Mouse (Mus musculus) MEL (cell line): ENCODE measurements around the gene Rasgef1b. TPM values are rescaled to one million over a fixed set of nuclear protein-coding genes. Genes with fewer than 3 reads are reported as not detected.

Experiments used
- DNase-seq: peaks from one replicate; pipeline ENCODE4 v3.0.0; 2011; ENCODE audit warnings: low read depth, low spot score
- H3K27ac ChIP-seq: 2 replicates; pipeline ENCODE4 v1.5.1; 2012; ENCODE audit warnings: low read depth, mild to moderate bottlenecking, control low read depth, low read length, moderate library complexity; ENCODE audit not compliant: control insufficient read depth
- H3K27me3 ChIP-seq, 2 experiments: fragments of 150-350 bp in 1 of 2; sonication (generic) in 1 of 2; 2 replicates each; pipeline ENCODE4 v1.6.1; 2012; ENCODE audit warnings: low read length in 2 of 2, mild to moderate bottlenecking in 2 of 2, improper control_type of control experiment in 1 of 2, moderate library complexity in 1 of 2; ENCODE audit not compliant: insufficient read depth in 2 of 2, control insufficient read depth in 1 of 2
- H3K36me3 ChIP-seq, 2 experiments: 2 replicates each; pipeline ENCODE4 v1.6.1; 2012 to 2014; ENCODE audit warnings: low read length in 2 of 2, improper control_type of control experiment in 1 of 2, inconsistent platforms in 1 of 2, mild to moderate bottlenecking in 1 of 2; ENCODE audit not compliant: insufficient read depth in 2 of 2, control insufficient read depth in 1 of 2
- H3K4me1 ChIP-seq, 2 experiments: fragments of 150-350 bp in 1 of 2; sonication (generic) in 1 of 2; 2 replicates each; pipeline ENCODE4 v1.6.1; 2012; ENCODE audit warnings: low read length in 2 of 2, improper control_type of control experiment in 1 of 2, mild to moderate bottlenecking in 1 of 2; ENCODE audit not compliant: insufficient read depth in 2 of 2, control insufficient read depth in 1 of 2
- H3K4me3 ChIP-seq, 2 experiments: fragments of 150-350 bp in 1 of 2; sonication (generic) in 1 of 2; 2 replicates each; pipeline ENCODE4 v1.5.1; 2012; ENCODE audit warnings: low read depth in 2 of 2, low read length in 2 of 2, mild to moderate bottlenecking in 2 of 2, moderate library complexity in 2 of 2, control low read depth in 1 of 2, improper control_type of control experiment in 1 of 2; ENCODE audit not compliant: control insufficient read depth in 1 of 2, insufficient read depth in 1 of 2
- H3K79me2 ChIP-seq: 2 replicates; pipeline ENCODE4 v1.6.1; 2012; ENCODE audit warnings: mild to moderate bottlenecking, low read length, moderate library complexity; ENCODE audit not compliant: control insufficient read depth, poor library complexity, insufficient read depth
- H3K9ac ChIP-seq: 2 replicates; pipeline ENCODE4 v1.6.1; 2012; ENCODE audit warnings: low read depth, mild to moderate bottlenecking, control low read depth, low read length, moderate library complexity; ENCODE audit not compliant: control insufficient read depth, poor library complexity, severe bottlenecking
- H3K9me3 ChIP-seq: fragments of 150-350 bp; sonication (generic); replicated peaks from 2 replicates; pipeline ENCODE4 v1.6.1; 2012; ENCODE audit warnings: mild to moderate bottlenecking, low read length, improper control_type of control experiment, moderate library complexity; ENCODE audit not compliant: insufficient read depth
- CHD1 ChIP-seq: IDR thresholded peaks from 2 replicates; pipeline ENCODE4 v1.6.1; 2012; ENCODE audit warnings: low read depth, mild to moderate bottlenecking, inconsistent platforms, low read length, improper control_type of control experiment
- CHD2 ChIP-seq: IDR thresholded peaks from 2 replicates; pipeline ENCODE4 v1.6.1; 2011; ENCODE audit warnings: low read length, improper control_type of control experiment
- ETS1 ChIP-seq: IDR thresholded peaks from 2 replicates; pipeline ENCODE4 v1.6.1; 2012; ENCODE audit warnings: low read depth, mild to moderate bottlenecking, inconsistent platforms, low read length, improper control_type of control experiment, moderate library complexity
- HCFC1 ChIP-seq: IDR thresholded peaks from 2 replicates; pipeline ENCODE4 v1.6.1; 2012; ENCODE audit warnings: low read depth, mild to moderate bottlenecking, inconsistent platforms, low read length, improper control_type of control experiment, moderate library complexity
- JUND ChIP-seq: IDR thresholded peaks from 2 replicates; pipeline ENCODE4 v1.6.1; 2011; ENCODE audit warnings: low read depth, mild to moderate bottlenecking, improper control_type of control experiment, low read length
- KAT2A ChIP-seq: conservative IDR thresholded peaks from 2 replicates; pipeline ENCODE4 v1.6.1; 2012; ENCODE audit warnings: low read depth, low read length, improper control_type of control experiment, inconsistent platforms
- MAFK ChIP-seq: IDR thresholded peaks from 2 replicates; pipeline ENCODE4 v1.6.1; 2011; ENCODE audit warnings: low read depth, mild to moderate bottlenecking, low read length, improper control_type of control experiment, borderline replicate concordance
- MAX ChIP-seq: IDR thresholded peaks from 2 replicates; pipeline ENCODE4 v1.6.1; 2011; ENCODE audit warnings: low read length, improper control_type of control experiment
- MAZ ChIP-seq: IDR thresholded peaks from 2 replicates; pipeline ENCODE4 v1.6.1; 2012; ENCODE audit warnings: low read depth, mild to moderate bottlenecking, inconsistent platforms, low read length, improper control_type of control experiment
- MYB ChIP-seq: IDR thresholded peaks from 2 replicates; pipeline ENCODE4 v1.6.1; 2011; ENCODE audit warnings: mild to moderate bottlenecking, low read depth, low read length, improper control_type of control experiment
- NRF1 ChIP-seq: IDR thresholded peaks from 2 replicates; pipeline ENCODE4 v1.6.1; 2014; ENCODE audit warnings: low read depth, mild to moderate bottlenecking, inconsistent platforms, low read length, improper control_type of control experiment, moderate library complexity; ENCODE audit not compliant: poor library complexity, insufficient read depth, severe bottlenecking
- POLR2AphosphoS2 ChIP-seq: IDR thresholded peaks from 2 replicates; pipeline ENCODE4 v1.6.1; 2011; ENCODE audit warnings: low read length, improper control_type of control experiment
- POLR2AphosphoS5 ChIP-seq: IDR thresholded peaks from 2 replicates; pipeline ENCODE4 v1.6.1; 2012; ENCODE audit warnings: low read depth, borderline replicate concordance, mild to moderate bottlenecking, inconsistent platforms, low read length, moderate library complexity, mixed read lengths
- RAD21 ChIP-seq: IDR thresholded peaks from 2 replicates; pipeline ENCODE4 v1.6.1; 2011; ENCODE audit warnings: mild to moderate bottlenecking, low read depth, low read length, improper control_type of control experiment
- RCOR1 ChIP-seq: IDR thresholded peaks from 2 replicates; pipeline ENCODE4 v1.6.1; 2012; ENCODE audit warnings: low read depth, mild to moderate bottlenecking, inconsistent platforms, low read length, improper control_type of control experiment
- SIN3A ChIP-seq: IDR thresholded peaks from 2 replicates; pipeline ENCODE4 v1.6.1; 2012; ENCODE audit warnings: low read length, improper control_type of control experiment, inconsistent platforms
- SMC3 ChIP-seq: IDR thresholded peaks from 2 replicates; pipeline ENCODE4 v1.6.1; 2011; ENCODE audit warnings: low read depth, low read length, improper control_type of control experiment
- TBP ChIP-seq: IDR thresholded peaks from 2 replicates; pipeline ENCODE4 v1.8.0; 2011; ENCODE audit warnings: low read depth, low read length, improper control_type of control experiment
- UBTF ChIP-seq: IDR thresholded peaks from 2 replicates; pipeline ENCODE4 v1.6.1; 2012; ENCODE audit warnings: low read depth, mild to moderate bottlenecking, inconsistent platforms, low read length, improper control_type of control experiment, moderate library complexity, borderline replicate concordance; ENCODE audit not compliant: insufficient read depth
- USF1 ChIP-seq: IDR thresholded peaks from 2 replicates; pipeline ENCODE4 v1.6.1; 2014; ENCODE audit warnings: low read depth, mild to moderate bottlenecking, inconsistent platforms, low read length, improper control_type of control experiment, moderate library complexity
- USF2 ChIP-seq, 2 experiments: IDR thresholded peaks; 2 replicates each; pipeline ENCODE4 v1.6.1; 2011 to 2012; ENCODE audit warnings: improper control_type of control experiment in 2 of 2, low read length in 2 of 2, borderline replicate concordance in 1 of 2, inconsistent platforms in 1 of 2, low read depth in 1 of 2, mild to moderate bottlenecking in 1 of 2; ENCODE audit not compliant: insufficient read depth in 1 of 2
- ZC3H11A ChIP-seq: IDR thresholded peaks from 2 replicates; pipeline ENCODE4 v1.6.1; 2012; ENCODE audit warnings: low read depth, mild to moderate bottlenecking, inconsistent platforms, low read length, improper control_type of control experiment
- ZNF384 ChIP-seq: IDR thresholded peaks from 2 replicates; pipeline ENCODE4 v1.6.1; 2012; ENCODE audit warnings: low read depth, mild to moderate bottlenecking, inconsistent platforms, low read length, improper control_type of control experiment
- polyA plus RNA-seq, 2 experiments: library from polyadenylated mRNA; stranded (reverse) in 1 of 2; unstranded in 1 of 2; fragments of >175 nt in 1 of 2; fragments of >200 nt in 1 of 2; gene quantifications; 2 replicates each; pipeline versions ENCODE4 v1.2.1 to v1.2.4; 2012; ENCODE audit warnings: low replicate concordance in 2 of 2, low read depth in 1 of 2; ENCODE audit not compliant: insufficient read length in 2 of 2, insufficient read depth in 1 of 2, missing spikeins in 1 of 2
- total RNA-seq: library from RNA; depleted of rRNA; stranded (reverse); fragments of 300-350 nt; gene quantifications from 2 replicates; pipeline ENCODE4 v1.2.3, GENCODE M21; 2012

Gene Rasgef1b
- total and polyA plus RNA-seq, 3 experiments = not detected

GRCm38 (mm10) chr5:99280536-99280935 is 448.3 kb downstream of the Rasgef1b start:
- DNase-seq = no peak
- Histone ChIP-seq H3K4me1 (no peaks in the 10 kb centered on the region), H3K4me3 (no peak overlapping the region), H3K27ac (no peak overlapping the region), H3K27me3 (no peaks in the 10 kb centered on the region), H3K9me3 (no peaks in the 10 kb centered on the region), H3K36me3 (no peaks in the 10 kb centered on the region), H3K9ac (no peak overlapping the region), H3K79me2 (no peaks in the 10 kb centered on the region)
- TF ChIP-seq HCFC1 = no peak
- no peak for TF ChIP-seq ZNF384
- no peak for TF ChIP-seq NRF1
- no peak for TF ChIP-seq SMC3
- no peak for TF ChIP-seq MYB
- no peak for TF ChIP-seq SIN3A
- no peak for TF ChIP-seq RAD21
- no peak for TF ChIP-seq ZC3H11A
- TF ChIP-seq CHD1 = no peak

GRCm38 (mm10) chr5:99279016-99279757 is 449.7 kb downstream of the Rasgef1b start:
- H3K4me1 ChIP-seq = no peaks in the 10 kb centered on the region
- no peak overlapping the region for H3K27ac ChIP-seq

GRCm38 (mm10) chr5:99278364-99278763 is 450.5 kb downstream of the Rasgef1b start:
- no peaks in the 10 kb centered on the region for H3K4me1 ChIP-seq
- DNase-seq = no peak
- H3K27me3 ChIP-seq = no peaks in the 10 kb centered on the region
- H3K9ac ChIP-seq = no peak overlapping the region
- no peaks in the 10 kb centered on the region for H3K9me3 ChIP-seq
- H3K36me3 ChIP-seq = no peaks in the 10 kb centered on the region
- no peak overlapping the region for H3K4me3 ChIP-seq
- H3K27ac ChIP-seq = no peak overlapping the region
- TF ChIP-seq RAD21 (no peak), JUND (no peak), TBP (no peak), UBTF (no peak), MAFK (no peak), POLR2AphosphoS5 (no peak), MAZ (no peak), CHD1 (no peak), SMC3 (no peak), CHD2 (no peak), POLR2AphosphoS2 (no peak)
- no peaks in the 10 kb centered on the region for H3K79me2 ChIP-seq

More at GRCm38 (mm10) chr5:99279016-99279757, 449.7 kb downstream of the Rasgef1b start:
- Histone ChIP-seq H3K27me3 (no peaks in the 10 kb centered on the region), H3K9ac (no peak overlapping the region), H3K9me3 (no peaks in the 10 kb centered on the region), H3K79me2 (no peaks in the 10 kb centered on the region), H3K36me3 (no peaks in the 10 kb centered on the region), H3K4me3 (no peak overlapping the region)
- TF ChIP-seq MAX = no peak
- TF ChIP-seq CHD1 = no peak
- no peak for TF ChIP-seq RCOR1
- TF ChIP-seq ZC3H11A = no peak
- no peak for TF ChIP-seq USF1
- no peak for TF ChIP-seq UBTF
- TF ChIP-seq TBP = no peak
- no peak for TF ChIP-seq SMC3
- no peak for TF ChIP-seq KAT2A
- TF ChIP-seq USF2 (IDR thresholded peaks at IDR 0.05; ENCODE audit: borderline replicate concordance in 1 of 2, insufficient read depth in 1 of 2, low read depth in 1 of 2, low read length in 2 of 2) = no peak
- no peak for TF ChIP-seq MYB
- no peak for TF ChIP-seq POLR2AphosphoS5
- TF ChIP-seq ETS1 = no peak
- no peak for DNase-seq
